Mouse (Mus musculus): ENCODE data around the gene Gak. TPM values are rescaled to one million over a fixed set of nuclear protein-coding genes. Genes with fewer than 3 reads are reported as not detected.

Gene Gak
- polyA plus RNA-seq, 1 experiment from 2014 or later: 55.0 TPM

DNA sequence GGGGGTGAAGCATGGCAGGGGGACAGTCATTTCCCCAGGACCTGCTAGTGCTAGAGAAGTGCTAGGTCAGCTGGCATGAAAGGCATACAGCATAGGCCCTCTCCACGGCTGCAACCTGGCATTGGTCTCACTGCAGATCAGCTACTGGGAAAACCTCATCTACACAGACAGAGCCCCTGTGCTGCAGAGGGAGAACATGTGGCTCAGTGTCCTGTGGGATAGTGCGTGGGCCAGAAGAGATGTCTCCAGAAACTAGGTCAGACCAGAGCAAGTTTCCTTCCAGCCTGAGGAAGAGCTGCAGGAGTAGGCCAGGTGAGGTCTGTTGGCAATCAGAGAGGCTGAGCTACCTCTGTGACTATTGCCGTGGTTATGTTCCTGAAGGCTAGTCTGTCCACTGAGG lies 107.7 kb downstream of the Gak start:
- ATAC-seq (replicated peaks; ENCODE audit: low FRiP score): no peak
- Histone ChIP-seq H3K27me3 (replicated peaks; ENCODE audit: control insufficient read depth, insufficient read depth, low read length) (no peaks in the 10 kb centered on the region), H3K27ac (ENCODE audit: low read depth, low read length) (no peak overlapping the region), H3K9ac (ENCODE audit: low read depth, low read length) (no peak overlapping the region), H3K9me3 (ENCODE audit: control insufficient read depth, low read length) (no peaks in the 10 kb centered on the region), H3K4me2 (no peak overlapping the region), H3K4me3 (ENCODE audit: low read depth, low read length) (no peak overlapping the region), H3K36me3 (ENCODE audit: control insufficient read depth, insufficient read depth, low read length) (no peaks in the 10 kb centered on the region), H3K4me1 (replicated peaks; ENCODE audit: control insufficient read depth, insufficient read depth, low read length) (no peaks in the 10 kb centered on the region)
- no peak for DNase-seq (ENCODE audit: low spot score)
- 74% methylated on average over 3 of the region's 3 CpGs for WGBS

DNA sequence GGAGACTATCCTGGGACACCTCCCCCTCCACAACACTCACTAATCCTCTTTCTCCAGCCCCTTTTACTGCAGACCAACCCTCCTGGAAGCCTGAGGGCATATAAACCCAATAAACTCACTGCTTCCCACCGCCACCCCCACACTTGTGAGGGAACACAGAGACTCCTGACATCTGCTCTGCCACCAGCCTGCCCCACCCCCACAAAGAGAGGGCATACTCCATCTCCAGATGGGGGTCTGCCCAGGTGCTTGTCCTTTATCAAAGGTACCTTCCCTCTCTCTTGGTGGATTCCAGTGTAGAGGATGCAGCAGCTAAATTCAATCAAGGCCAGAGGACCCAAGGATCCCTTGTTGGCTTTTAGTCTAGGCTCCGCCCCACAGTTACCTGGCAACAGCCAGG lies 108.5 kb downstream of the Gak start:
- DNase-seq (ENCODE audit: low spot score) (no peak), ATAC-seq (replicated peaks; ENCODE audit: low FRiP score) (no peak)
- no peak overlapping the region for H3K27ac ChIP-seq (ENCODE audit: low read depth, low read length)
- no peaks in the 10 kb centered on the region for H3K4me1 ChIP-seq (replicated peaks; ENCODE audit: control insufficient read depth, insufficient read depth, low read length)
- no peaks in the 10 kb centered on the region for H3K27me3 ChIP-seq (replicated peaks; ENCODE audit: control insufficient read depth, insufficient read depth, low read length)
- no peaks in the 10 kb centered on the region for H3K36me3 ChIP-seq (ENCODE audit: control insufficient read depth, insufficient read depth, low read length)
- H3K4me3 ChIP-seq (ENCODE audit: low read depth, low read length): no peak overlapping the region
- WGBS: 56% methylated on average over 2 of the region's 2 CpGs
- H3K4me2 ChIP-seq: no peak overlapping the region
- H3K9ac ChIP-seq (ENCODE audit: low read depth, low read length): no peak overlapping the region
- H3K9me3 ChIP-seq (ENCODE audit: control insufficient read depth, low read length): no peaks in the 10 kb centered on the region

DNA sequence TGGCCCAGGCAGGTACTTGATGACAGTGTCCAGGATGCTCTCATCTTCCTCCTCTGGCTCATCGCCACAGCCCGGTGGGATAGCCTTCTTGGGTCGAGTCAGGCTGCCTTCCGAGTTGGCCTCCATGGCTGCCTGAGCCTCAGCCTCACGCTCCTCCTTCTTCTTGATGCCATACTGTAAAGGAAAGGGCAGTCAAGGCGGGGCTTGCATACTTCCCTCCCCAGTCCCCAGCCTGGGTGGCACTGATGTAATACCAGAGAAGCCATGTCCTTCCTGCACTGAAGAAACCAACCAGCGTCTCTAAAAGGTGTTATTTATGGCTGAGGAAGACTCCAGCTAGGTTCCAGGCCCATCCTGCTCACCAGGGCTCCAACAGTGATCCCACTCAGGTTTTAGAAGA lies 109.4 kb downstream of the Gak start:
- H3K27me3 ChIP-seq (replicated peaks; ENCODE audit: control insufficient read depth, insufficient read depth, low read length): no peaks in the 10 kb centered on the region
- 66% methylated on average over 7 of the region's 7 CpGs for WGBS
- H3K9ac ChIP-seq (ENCODE audit: low read depth, low read length): no peak overlapping the region
- no peak overlapping the region for H3K4me3 ChIP-seq (ENCODE audit: low read depth, low read length)
- DNase-seq (ENCODE audit: low spot score) (no peak), ATAC-seq (replicated peaks; ENCODE audit: low FRiP score) (no peak)
- H3K4me1 ChIP-seq (replicated peaks; ENCODE audit: control insufficient read depth, insufficient read depth, low read length): no peaks in the 10 kb centered on the region
- H3K9me3 ChIP-seq (ENCODE audit: control insufficient read depth, low read length): no peaks in the 10 kb centered on the region
- no peak overlapping the region for H3K4me2 ChIP-seq
- H3K36me3 ChIP-seq (ENCODE audit: control insufficient read depth, insufficient read depth, low read length): no peaks in the 10 kb centered on the region
- no peak overlapping the region for H3K27ac ChIP-seq (ENCODE audit: low read depth, low read length)

Other genes starting within 250 kb of the Gak start
- 0.22 and 0.48 TPM in 2 replicates for gene Pde6b, start 241.4 kb downstream of the Gak start, polyA plus RNA-seq (2014; fragmentation: Nextera tagmentation; extraction: Ambion mirVana)
- 419 and 473 TPM in 2 replicates for gene Atp5k, start 195.3 kb downstream of the Gak start, polyA plus RNA-seq (2014; fragmentation: Nextera tagmentation; extraction: Ambion mirVana)
- gene Mfsd7a, start 180.9 kb downstream of the Gak start, polyA plus RNA-seq (2014; fragmentation: Nextera tagmentation; extraction: Ambion mirVana): 0.12 TPM in 1 of 2 replicates, not detected in the other
- gene Pcgf3, start 168.5 kb downstream of the Gak start, polyA plus RNA-seq (2014; fragmentation: Nextera tagmentation; extraction: Ambion mirVana): 17.6 and 19.6 TPM in 2 replicates
- not detected in 2 replicates for gene Cplx1, start 79.7 kb downstream of the Gak start, polyA plus RNA-seq (2014; fragmentation: Nextera tagmentation; extraction: Ambion mirVana)
- gene Tmem175, start within 50 bp of the Gak start, polyA plus RNA-seq (2014; fragmentation: Nextera tagmentation; extraction: Ambion mirVana): 24.7 and 30.4 TPM in 2 replicates
- gene Idua, start 30.6 kb upstream of the Gak start, polyA plus RNA-seq (2014; fragmentation: Nextera tagmentation; extraction: Ambion mirVana): 9.8 and 10.1 TPM in 2 replicates
- gene Dgkq, start 39.9 kb upstream of the Gak start, polyA plus RNA-seq (2014; fragmentation: Nextera tagmentation; extraction: Ambion mirVana): 5.8 and 8.8 TPM in 2 replicates
- gene Slc26a1, start 45.8 kb upstream of the Gak start, polyA plus RNA-seq (2014; fragmentation: Nextera tagmentation; extraction: Ambion mirVana): 11.6 and 14.4 TPM in 2 replicates
- 21.3 and 22.1 TPM in 2 replicates for gene Fgfrl1, start 62.6 kb upstream of the Gak start, polyA plus RNA-seq (2014; fragmentation: Nextera tagmentation; extraction: Ambion mirVana)
- gene Rnf212, start 145.2 kb upstream of the Gak start, polyA plus RNA-seq (2014; fragmentation: Nextera tagmentation; extraction: Ambion mirVana): 2.4 and 3.2 TPM in 2 replicates
- gene Tmed11, start 165.6 kb upstream of the Gak start, polyA plus RNA-seq (2014; fragmentation: Nextera tagmentation; extraction: Ambion mirVana): not detected in 2 replicates
- gene Vmn2r8, start 179.1 kb upstream of the Gak start, polyA plus RNA-seq (2014; fragmentation: Nextera tagmentation; extraction: Ambion mirVana): not detected in 2 replicates
- not detected in 2 replicates for gene Vmn2r9, start 222.8 kb upstream of the Gak start, polyA plus RNA-seq (2014; fragmentation: Nextera tagmentation; extraction: Ambion mirVana)

All from liver, embryonic 11.5 days (tissue).